Mouse (Mus musculus): ENCODE measurements around the gene Rrbp1.
A peak's percentile ranks its signal among the peaks of the same experiment; 100 is the strongest.

Gene Rrbp1

GRCm38 (mm10) chr2:143914760-143915599, 96.1 kb downstream of the Rrbp1 start, which contains the start of gene Dstn:
Dstn (plus strand) TSS chr2:143915320.
- DNase-seq: peak; percentile 98

- DNase-seq: no peak
These were observed 96.8 kb downstream of the Rrbp1 start for GRCm38 (mm10) chr2:143914221-143914620.

- DNase-seq: no peak
These were observed 98.9 kb downstream of the Rrbp1 start for GRCm38 (mm10) chr2:143912199-143912598.

- no peak for DNase-seq
These were observed 101.8 kb downstream of the Rrbp1 start for GRCm38 (mm10) chr2:143909230-143909629.

GRCm38 (mm10) chr2:143904896-143905295, 106.2 kb downstream of the Rrbp1 start:
- DNase-seq: no peak

- peak; percentile 27 for DNase-seq
These were observed 107.6 kb downstream of the Rrbp1 start for GRCm38 (mm10) chr2:143903376-143904045.

- DNase-seq: peak; percentile 10
These were observed 110.2 kb downstream of the Rrbp1 start for GRCm38 (mm10) chr2:143900821-143901351.

GRCm38 (mm10) chr2:143899470-143900220, 111.4 kb downstream of the Rrbp1 start:
- no peak for DNase-seq
